Mouse (Mus musculus) hindbrain, embryonic 14.5 days (tissue): ENCODE measurements around the gene Esrra. TPM values are rescaled to one million over a fixed set of nuclear protein-coding genes. Genes with fewer than 3 reads are reported as not detected.

ENCODE experiments used
- ATAC-seq: fragments of 200-750 bp; cut with Nextera tagmentation; 2 replicates; pipeline ENCODE4 v1.8.0; 2017; ENCODE audit warnings: moderate number of reproducible peaks, mild to moderate bottlenecking, moderate TSS enrichment, moderate library complexity; ENCODE audit not compliant: low FRiP score
- DNase-seq: peaks from one replicate; pipeline ENCODE4 v3.0.0-alpha.2; 2015; ENCODE audit warnings: low spot score
- H3K27ac ChIP-seq: fragments of 300-500 bp; sonication (generic); 2 replicates; pipeline ENCODE4 v1.5.1; 2014; ENCODE audit warnings: mild to moderate bottlenecking, moderate library complexity
- H3K27me3 ChIP-seq: fragments of 300-500 bp; sonication (generic); 2 replicates; pipeline ENCODE4 v1.6.1; 2014; ENCODE audit warnings: mild to moderate bottlenecking, low read length, mixed read lengths; ENCODE audit not compliant: control insufficient read depth, insufficient read depth
- H3K36me3 ChIP-seq: fragments of 300-500 bp; sonication (generic); replicated peaks from 2 replicates; pipeline ENCODE4 v1.6.1; 2014; ENCODE audit not compliant: control insufficient read depth, insufficient read depth
- H3K4me1 ChIP-seq: fragments of 300-500 bp; sonication (generic); replicated peaks from 2 replicates; pipeline ENCODE4 v1.6.1; 2014; ENCODE audit warnings: antibody characterized with exemption, low read length, mixed read lengths; ENCODE audit not compliant: control insufficient read depth, insufficient read depth
- H3K4me2 ChIP-seq: fragments of 300-500 bp; sonication (generic); replicated peaks from 2 replicates; pipeline ENCODE4 v1.6.1; 2014; ENCODE audit warnings: mild to moderate bottlenecking, moderate library complexity
- H3K4me3 ChIP-seq: fragments of 300-500 bp; sonication (generic); replicated peaks from 2 replicates; pipeline ENCODE4 v1.5.1; 2014; ENCODE audit warnings: mild to moderate bottlenecking, low read length
- H3K9ac ChIP-seq: fragments of 300-500 bp; sonication (generic); 2 replicates; pipeline ENCODE4 v1.6.1; 2014
- H3K9me3 ChIP-seq: fragments of 300-500 bp; sonication (generic); 2 replicates; pipeline ENCODE4 v1.6.1; 2016; ENCODE audit warnings: low read length; ENCODE audit not compliant: control insufficient read depth
- WGBS: fragments of 180-500 bp; shearing (Covaris S2); extraction: QIAGEN DNeasy Blood & Tissue Kit; methylation state at CpG from one replicate; pipeline ENCODE4 v1.1.7; 2014; 5-methylcytosine and 5-hydroxymethylcytosine counted together
- polyA plus RNA-seq: library from polyadenylated mRNA; unstranded; fragments of >200 nt; fragmentation: Nextera tagmentation; extraction: Ambion mirVana; gene quantifications from 2 replicates; pipeline ENCODE4 v1.2.1, GENCODE M21; 2014

Gene Esrra
- polyA plus RNA-seq, 1 experiment from 2014 or later = 7.3 TPM

DNA sequence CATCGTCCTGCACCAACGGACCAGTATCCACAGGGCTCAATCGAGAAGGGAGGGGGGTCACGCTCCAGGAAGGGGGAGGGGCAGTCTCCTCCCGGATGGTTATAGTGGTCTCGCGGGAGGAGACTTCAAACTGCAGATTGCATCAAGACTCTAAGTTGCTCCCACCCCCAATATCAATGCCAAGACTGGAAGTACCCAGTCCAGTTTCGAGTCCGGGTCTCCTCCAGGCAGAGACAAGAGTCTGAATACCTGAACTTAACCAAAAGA, 3.6 kb upstream of the Esrra start, which contains the start of gene Catsperz:
TSS of gene Catsperz (minus strand) at position 74 of the 267 bp plus-strand sequence.
- no peaks in the 10 kb centered on the region for H3K36me3 ChIP-seq
- no peak for ATAC-seq
- no peak within 1 kb of the TSS for H3K9ac ChIP-seq
- no peak for DNase-seq
- 4% methylated on average over 9 of the region's 9 CpGs for WGBS
- peaks cover 75% of the 10 kb centered on the region for H3K27me3 ChIP-seq
- no peak within 1 kb of the TSS for H3K27ac ChIP-seq
- peaks cover 18% of the 10 kb centered on the region for H3K4me1 ChIP-seq
- H3K9me3 ChIP-seq = no peaks in the 10 kb centered on the region
- peak within 1 kb of the TSS; percentile 12 for H3K4me3 ChIP-seq
- H3K4me2 ChIP-seq = peak within 1 kb of the TSS; percentile 20

DNA sequence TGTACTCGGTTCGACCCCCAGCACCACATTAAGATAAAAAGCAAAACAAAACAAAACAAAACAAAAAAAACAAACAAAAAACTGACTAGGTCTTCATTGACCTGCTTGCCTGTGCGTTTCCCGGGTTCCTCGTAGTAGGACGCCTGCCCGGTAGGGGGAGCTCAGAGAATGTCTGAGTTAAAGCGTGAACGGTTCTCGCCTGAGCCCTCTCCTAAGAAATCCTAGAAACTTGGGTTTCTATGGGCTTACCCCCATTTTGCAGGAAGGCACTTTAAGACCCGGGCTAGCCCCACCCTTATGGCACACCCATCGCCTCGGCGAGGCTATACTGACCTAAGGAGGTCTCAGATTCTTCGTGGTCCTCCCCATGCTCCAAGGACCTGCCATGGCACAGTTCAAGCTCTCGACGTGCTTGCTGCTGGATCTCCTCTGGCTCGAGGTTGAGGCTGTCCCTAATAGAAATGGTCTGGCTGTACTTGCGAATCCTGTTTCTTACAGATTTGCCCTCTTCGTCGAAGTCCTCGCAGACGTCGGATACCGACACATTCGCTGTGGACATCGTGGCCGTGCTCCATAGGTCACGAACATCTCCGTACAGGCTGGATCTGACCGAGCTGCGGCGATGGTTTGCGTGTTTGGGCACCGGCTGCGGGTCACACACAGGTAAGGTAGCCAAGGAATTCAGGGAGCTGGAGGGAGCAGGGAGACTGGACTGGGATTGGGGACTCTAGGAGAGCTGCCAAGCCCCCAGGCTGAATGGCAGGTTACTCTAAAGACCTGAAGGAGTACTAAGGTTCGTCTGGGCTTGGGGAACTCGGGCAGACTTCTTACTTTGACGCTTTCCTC, 3.1 kb upstream of the Esrra start:
- no peak overlapping the region for H3K27ac ChIP-seq
- peaks cover 71% of the 10 kb centered on the region for H3K27me3 ChIP-seq
- H3K4me1 ChIP-seq = peaks cover 24% of the 10 kb centered on the region
- no peak for ATAC-seq
- 4% methylated on average over 39 of the region's 39 CpGs for WGBS
- peak; percentile 82 for DNase-seq
- no peaks in the 10 kb centered on the region for H3K36me3 ChIP-seq
- no peak overlapping the region for H3K9ac ChIP-seq
- peak overlapping the region; percentile 12 for H3K4me3 ChIP-seq
- H3K4me2 ChIP-seq = peak overlapping the region; percentile 20
- H3K9me3 ChIP-seq = no peaks in the 10 kb centered on the region

DNA sequence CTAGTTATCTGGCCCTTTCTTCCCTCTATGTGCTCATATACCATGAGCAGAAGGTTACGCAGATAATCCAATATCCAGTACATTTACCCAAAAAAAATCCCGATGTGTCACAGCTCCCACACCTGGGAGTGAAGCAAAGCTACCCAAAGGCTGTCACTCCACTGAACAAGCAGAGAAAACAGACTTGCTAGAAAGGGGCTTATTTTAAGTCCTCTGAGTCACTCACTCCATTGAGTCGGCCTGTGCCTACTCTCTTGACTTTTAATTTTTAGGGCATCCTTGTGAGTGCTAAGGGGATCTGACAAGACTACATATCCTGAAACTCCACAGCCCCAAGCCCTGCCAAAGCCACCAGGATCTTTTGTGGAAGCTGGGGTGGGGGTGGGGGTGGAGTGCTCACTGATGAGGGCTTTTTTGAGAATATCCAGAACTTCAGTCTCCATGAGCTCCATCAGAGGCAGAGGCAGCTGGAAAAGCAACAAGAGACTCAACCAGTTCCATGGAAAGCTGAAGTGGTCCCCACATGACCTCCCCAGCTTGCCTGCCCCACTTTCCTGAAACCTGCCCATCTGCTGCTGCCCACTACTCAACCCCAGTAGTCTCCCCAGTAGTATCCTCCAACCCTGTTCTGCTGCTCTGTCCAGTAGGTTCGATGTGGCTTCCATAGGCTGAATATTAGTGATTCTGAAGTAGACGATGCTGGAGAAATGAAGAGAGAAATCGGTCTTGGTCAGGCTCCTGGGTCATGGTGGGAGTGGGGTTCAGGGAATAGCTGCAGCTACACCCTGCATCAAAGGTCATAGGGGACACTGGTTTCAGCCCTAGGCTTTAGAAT, 1.5 kb upstream of the Esrra start:
- Histone ChIP-seq H3K36me3 (no peaks in the 10 kb centered on the region), H3K4me2 (peak overlapping the region; percentile 97), H3K4me3 (no peak overlapping the region), H3K4me1 (peaks cover 25% of the 10 kb centered on the region), H3K9ac (peak overlapping the region; percentile 94; the same call in 1 of the 2 replicates), H3K27me3 (peaks cover 58% of the 10 kb centered on the region), H3K9me3 (no peaks in the 10 kb centered on the region), H3K27ac (no peak overlapping the region)
- ATAC-seq (no peak), DNase-seq (no peak)
- WGBS = 65% methylated on average over 6 of the region's 6 CpGs

DNA sequence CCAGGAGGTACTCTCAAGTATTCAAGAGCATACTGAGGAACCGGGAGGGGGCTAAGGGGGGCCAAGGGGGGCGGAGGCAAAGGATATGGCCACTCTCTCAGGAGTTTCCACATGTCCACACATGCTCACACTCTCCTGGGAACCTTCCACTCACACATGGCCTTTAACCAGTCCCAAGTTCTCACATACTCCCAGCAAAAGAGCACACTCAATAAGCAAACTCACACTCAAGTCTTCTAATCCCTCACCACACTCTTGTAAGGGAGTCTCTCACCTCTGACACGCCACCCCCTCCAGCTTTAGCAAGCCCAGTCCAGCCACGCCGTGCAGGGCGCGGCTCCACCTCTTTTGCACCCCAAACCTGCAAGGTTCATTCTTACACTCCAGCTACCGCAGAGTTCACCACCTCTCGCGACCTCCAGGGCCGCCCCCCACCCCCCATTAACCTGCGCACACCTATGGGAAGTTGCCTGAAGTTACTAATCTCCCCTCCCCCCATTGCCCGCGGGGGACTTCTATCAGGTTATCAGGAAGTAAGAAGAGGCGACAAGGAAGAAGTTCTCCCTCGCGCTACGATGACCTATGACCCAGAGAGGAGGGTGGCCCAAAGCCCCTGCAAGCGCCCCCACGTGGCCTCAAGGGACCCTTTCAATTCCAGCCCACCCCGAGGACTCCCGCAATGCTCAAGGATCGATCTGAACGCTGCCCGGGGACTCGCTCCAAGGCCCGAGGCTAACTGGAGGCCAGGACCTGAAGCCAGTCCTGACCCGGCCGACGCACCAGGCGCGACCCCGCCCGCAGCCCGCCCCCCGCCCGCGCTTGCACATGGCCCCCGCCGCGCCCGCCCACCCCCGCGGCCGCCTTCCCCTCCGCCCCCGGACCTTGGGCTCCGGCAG, 624 bp downstream of the Esrra start:
- Histone ChIP-seq H3K4me1 (peaks cover 24% of the 10 kb centered on the region), H3K4me2 (peak overlapping the region; percentile 97), H3K9me3 (no peaks in the 10 kb centered on the region), H3K9ac (peak overlapping the region; percentile 94), H3K27ac (peak overlapping the region; percentile 90), H3K36me3 (no peaks in the 10 kb centered on the region; the same call in 1 of the 2 replicates), H3K4me3 (peak overlapping the region; percentile 79), H3K27me3 (peaks cover 37% of the 10 kb centered on the region)
- 2% methylated on average over 38 of the region's 48 CpGs for WGBS
- ATAC-seq = no peak
- peak; percentile 55 for DNase-seq

DNA sequence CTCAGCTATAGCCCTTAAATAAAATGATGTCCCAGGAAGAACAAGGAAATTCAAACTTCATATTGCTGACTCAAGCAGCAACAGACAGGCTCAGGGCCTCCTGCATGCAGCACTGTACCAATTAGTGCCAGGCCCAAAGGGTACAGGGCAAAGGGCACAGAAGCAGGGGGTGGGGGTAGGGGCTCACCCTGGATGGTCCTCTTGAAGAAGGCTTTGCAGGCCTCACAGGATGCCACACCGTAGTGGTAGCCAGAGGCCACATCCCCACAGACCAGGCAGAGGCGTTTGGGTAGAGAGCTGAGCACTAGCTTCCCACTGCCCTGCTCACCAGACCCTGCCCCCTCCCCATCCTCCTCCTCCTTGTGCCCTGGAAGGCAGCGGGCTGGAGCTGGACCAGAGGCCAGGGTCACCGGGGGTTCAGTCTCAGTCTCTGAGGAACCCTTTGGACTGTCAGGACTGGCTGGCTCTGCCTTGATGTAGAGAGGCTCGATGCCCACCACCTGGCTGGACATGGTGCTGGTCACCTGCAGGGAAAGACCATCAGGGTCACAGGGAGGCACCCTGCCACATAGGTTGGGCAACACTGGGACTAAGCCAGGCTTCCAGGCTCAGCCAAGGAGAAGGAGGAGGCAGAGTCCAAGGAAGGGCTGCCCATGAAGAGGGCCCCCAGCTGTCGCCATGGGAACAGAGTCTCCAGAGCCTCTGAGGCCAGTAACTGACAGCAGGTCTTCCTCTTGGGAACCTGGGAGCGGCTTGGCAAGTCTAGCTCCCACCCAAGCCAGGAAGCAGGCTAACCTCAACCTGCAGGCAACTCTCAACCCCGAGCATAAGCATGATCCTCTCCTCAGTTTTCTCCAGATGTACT, 1.5 kb downstream of the Esrra start:
- no peak for DNase-seq

DNA sequence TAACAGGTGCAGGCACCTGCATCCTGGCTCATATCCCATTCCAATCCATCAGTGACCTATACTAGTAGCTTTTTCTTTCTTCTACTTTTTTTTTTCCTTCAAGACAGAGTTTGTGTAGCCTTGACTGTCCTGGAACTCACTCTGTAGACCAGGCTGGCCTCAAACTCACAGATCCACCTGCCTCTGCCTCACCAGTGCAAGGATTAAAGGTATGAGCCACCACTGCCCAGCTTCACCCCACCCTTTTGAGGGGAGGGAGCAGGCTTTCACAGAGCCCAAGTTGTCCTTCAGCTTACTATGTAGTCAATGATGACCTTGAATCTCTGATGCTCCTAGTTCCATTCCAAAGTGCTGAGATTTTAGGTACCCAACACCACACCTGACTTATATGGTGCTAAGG, 2.2 kb downstream of the Esrra start:
- no peak for DNase-seq
- ATAC-seq = no peak
- Histone ChIP-seq H3K27me3 (peaks cover 21% of the 10 kb centered on the region), H3K9ac (no peak overlapping the region), H3K36me3 (no peaks in the 10 kb centered on the region; the same call in 1 of the 2 replicates), H3K4me1 (peaks cover 22% of the 10 kb centered on the region), H3K9me3 (no peaks in the 10 kb centered on the region), H3K4me2 (no peak overlapping the region; the same call in 1 of the 2 replicates), H3K4me3 (no peak overlapping the region), H3K27ac (no peak overlapping the region)

More for the DNA sequence above, 1.5 kb downstream of the Esrra start:
- peak overlapping the region; percentile 79 for H3K4me3 ChIP-seq
- H3K27ac ChIP-seq = no peak overlapping the region
- H3K36me3 ChIP-seq = no peaks in the 10 kb centered on the region; the same call in 1 of the 2 replicates
- no peaks in the 10 kb centered on the region for H3K9me3 ChIP-seq
- WGBS = 30% methylated on average over 8 of the region's 8 CpGs
- ATAC-seq = no peak
- peaks cover 28% of the 10 kb centered on the region for H3K27me3 ChIP-seq
- H3K4me1 ChIP-seq = peaks cover 22% of the 10 kb centered on the region
- peak overlapping the region; percentile 94 for H3K9ac ChIP-seq
- H3K4me2 ChIP-seq = peak overlapping the region; percentile 97

DNA sequence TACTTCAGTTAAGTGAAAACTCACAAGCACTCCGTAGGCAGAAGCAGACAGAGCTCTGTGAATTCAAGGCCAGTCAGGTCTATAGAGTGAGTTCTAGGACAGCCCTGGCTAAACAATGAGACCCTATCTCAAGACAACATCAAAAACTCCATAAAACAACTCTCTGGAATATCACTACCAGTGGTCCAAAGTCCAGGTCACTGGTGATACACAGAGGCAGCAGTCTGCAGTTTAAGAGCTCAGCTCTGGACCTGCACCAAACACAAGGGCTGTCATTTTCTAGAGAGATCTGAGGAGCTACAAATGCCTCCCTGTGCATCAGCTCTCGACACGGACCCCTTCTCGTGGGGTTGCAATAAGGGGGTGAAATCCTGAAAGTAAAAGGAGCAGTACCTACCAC, 3.3 kb downstream of the Esrra start:
- Histone ChIP-seq H3K27ac (no peak overlapping the region), H3K9me3 (no peaks in the 10 kb centered on the region), H3K4me3 (no peak overlapping the region), H3K36me3 (peaks cover 10% of the 10 kb centered on the region), H3K4me1 (peaks cover 22% of the 10 kb centered on the region), H3K9ac (no peak overlapping the region), H3K27me3 (peaks cover 10% of the 10 kb centered on the region), H3K4me2 (no peak overlapping the region)
- WGBS = 91% methylated on average over 4 of the region's 4 CpGs
- ATAC-seq (no peak), DNase-seq (no peak)

DNA sequence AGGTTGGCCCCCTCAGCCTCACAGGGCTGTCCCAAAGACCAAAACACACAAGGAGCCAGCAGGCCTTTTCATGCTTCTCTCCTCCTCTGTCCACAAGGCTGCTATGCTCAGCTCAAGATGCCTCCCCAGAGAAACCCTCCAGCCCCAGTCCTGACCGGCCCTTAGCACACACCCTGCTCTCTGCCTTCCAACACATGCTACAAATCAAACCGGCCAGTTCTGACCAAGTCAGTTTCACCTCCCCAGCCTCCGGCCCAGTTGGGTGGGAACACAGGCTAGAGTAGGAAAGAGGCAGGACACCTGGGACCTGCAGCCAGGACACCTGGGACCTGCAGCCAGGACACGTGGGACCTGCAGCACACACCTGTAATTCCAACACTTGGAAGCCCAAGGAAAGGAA, 5.1 kb downstream of the Esrra start:
- WGBS = 84% methylated on average over 4 of the region's 4 CpGs
- Histone ChIP-seq H3K4me1 (peaks cover 18% of the 10 kb centered on the region), H3K27ac (no peak overlapping the region), H3K27me3 (no peaks in the 10 kb centered on the region), H3K9me3 (no peaks in the 10 kb centered on the region), H3K4me2 (no peak overlapping the region), H3K36me3 (peaks cover 28% of the 10 kb centered on the region), H3K4me3 (no peak overlapping the region), H3K9ac (no peak overlapping the region)
- ATAC-seq (no peak), DNase-seq (no peak)
